Mouse (Mus musculus): ENCODE data around the gene Gm21834.
A peak's percentile ranks its signal among the peaks of the same experiment; 100 is the strongest.

The Gm21834 gene

GRCm38 (mm10) chr17:57742119-57742518 lies at the start of gene Gm21834:
Gene Gm21834 (minus strand): TSS chr17:57742219.
- no peak for DNase-seq (ENCODE audit: low spot score)

- no peak for DNase-seq (ENCODE audit: low spot score)
Measured at GRCm38 (mm10) chr17:57788161-57788799, 46.3 kb upstream of the Gm21834 start.

- no peak for DNase-seq (ENCODE audit: low spot score)
Measured at GRCm38 (mm10) chr17:57770904-57771303, 28.9 kb upstream of the Gm21834 start.

- DNase-seq (ENCODE audit: low spot score) = peak; percentile 18
Measured at GRCm38 (mm10) chr17:57768622-57769610, 26.9 kb upstream of the Gm21834 start, which contains the start of gene Cntnap5c. Gene Cntnap5c (plus strand): TSS chr17:57769570.

GRCm38 (mm10) chr17:57767306-57767705 lies 25.3 kb upstream of the Gm21834 start:
- no peak for DNase-seq (ENCODE audit: low spot score)

GRCm38 (mm10) chr17:57758033-57758432 lies 16.0 kb upstream of the Gm21834 start:
- no peak for DNase-seq (ENCODE audit: low spot score)

GRCm38 (mm10) chr17:57694791-57695190 lies 47.2 kb downstream of the Gm21834 start:
- no peak for DNase-seq (ENCODE audit: low spot score)

Measured in ovary, adult 18-20 months (tissue).